Mouse (Mus musculus) telencephalon, adult 2 months (tissue): ENCODE measurements around the gene Cep83.
"Not testable (repeated sequence)": the region's sequence is repeated elsewhere in the genome, so short reads cannot be mapped to it uniquely, and the experiment has no call there.

ENCODE experiments used
- DNase-seq: peaks from one replicate; pipeline ENCODE4 v3.0.0-alpha.2; 2011; ENCODE audit warnings: low read depth, low spot score

Gene Cep83

DNA sequence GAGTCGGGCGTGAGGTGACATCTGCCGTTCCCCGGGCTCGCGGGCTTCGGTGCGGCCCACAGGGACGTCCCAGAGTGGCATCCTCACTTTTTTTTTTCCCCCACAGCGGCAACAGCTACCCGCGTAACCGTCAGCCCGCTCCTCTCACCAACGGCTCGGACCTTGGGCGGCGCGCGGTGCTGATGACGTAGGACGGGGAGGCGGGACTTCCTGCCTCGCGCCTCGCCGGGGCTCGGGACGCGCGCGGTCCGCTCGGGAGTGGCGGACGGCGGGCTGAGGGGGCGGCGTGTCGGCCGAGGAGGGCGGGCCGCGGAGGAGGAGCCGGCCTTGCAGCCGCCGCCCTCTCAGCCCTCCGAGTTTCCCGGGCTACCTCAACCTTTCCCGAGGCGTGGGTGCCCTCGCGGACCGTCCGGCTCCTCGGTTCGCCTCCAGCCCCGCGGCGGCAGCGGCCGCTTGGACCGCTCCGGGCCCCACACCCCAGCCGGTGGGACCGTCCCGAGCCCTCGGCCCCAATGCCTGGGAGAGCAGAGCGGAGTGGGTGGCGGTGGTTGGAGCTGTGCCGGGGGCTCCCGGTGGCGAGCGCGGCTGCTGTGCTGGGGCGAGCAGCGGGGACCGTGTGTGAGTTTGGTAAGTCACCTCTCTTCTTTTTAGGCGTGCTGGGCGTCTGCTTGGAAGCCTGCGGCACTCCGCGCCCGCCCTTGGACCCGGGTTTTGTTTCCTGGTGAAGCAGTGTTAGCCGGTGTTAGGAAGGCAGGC, at the start of gene Cep83:
Gene Cep83, plus strand, starts transcription at position 235 of the 756 bp plus-strand sequence.
- DNase-seq, result peak; percentile 73

DNA sequence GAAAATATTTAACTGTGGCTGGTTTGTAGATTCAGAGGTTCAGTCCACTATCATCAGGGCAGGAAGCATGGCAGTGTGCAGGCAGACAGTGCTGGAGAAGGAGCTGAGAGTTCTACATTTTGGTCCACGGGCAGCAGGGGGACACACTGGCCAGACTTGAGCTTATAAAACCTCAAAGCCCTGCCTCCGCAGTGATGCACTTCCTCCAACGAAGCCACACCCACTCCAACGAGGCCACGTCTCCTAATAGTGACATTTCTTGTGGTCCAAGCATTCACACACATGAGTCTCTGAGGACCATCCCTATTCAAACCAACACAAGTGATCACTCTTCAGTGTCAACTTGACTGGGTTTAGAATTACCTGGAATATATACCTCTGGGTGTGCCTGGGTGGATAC, 49.2 kb upstream of the Cep83 start:
- DNase-seq, result no peak

DNA sequence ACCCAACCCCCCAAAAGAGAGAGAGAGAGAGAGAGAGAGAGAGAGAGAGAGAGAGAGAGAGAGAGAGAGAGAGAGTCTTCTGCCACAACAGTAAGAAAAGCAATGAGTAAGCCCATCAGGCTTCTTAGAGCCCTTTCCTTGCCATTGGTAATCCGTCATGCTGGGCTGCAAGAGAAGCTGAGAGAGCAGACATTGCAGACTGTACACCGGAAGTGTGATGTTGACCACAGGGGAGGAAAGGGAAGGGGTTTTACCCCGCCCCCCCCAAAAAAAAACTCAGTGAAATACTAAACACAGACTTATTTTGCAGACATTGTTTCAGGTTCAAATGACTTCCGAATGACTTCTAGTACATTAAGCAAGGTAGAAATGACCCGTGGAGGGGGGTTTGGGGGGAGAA, 48.4 kb upstream of the Cep83 start:
- no peak for DNase-seq

DNA sequence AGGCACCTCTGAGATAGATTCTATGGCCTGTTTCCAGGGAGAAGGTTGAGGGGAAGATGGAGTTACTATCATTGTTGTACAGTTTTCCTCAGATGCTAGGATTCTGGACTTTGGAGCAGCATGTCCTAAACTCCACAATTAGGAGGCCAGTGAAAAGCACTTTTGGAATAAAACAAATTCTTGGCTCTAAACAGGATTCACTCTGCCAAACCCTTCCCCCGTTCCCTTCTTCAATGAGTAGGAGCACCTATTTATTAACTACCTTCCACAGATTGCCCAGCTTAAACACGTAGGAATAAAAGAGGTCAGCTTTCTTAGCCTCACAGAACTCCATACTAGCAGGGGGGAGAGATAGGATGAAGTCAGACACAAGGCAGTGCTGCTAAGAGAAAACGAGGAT, 24.4 kb upstream of the Cep83 start:
- no peak for DNase-seq

DNA sequence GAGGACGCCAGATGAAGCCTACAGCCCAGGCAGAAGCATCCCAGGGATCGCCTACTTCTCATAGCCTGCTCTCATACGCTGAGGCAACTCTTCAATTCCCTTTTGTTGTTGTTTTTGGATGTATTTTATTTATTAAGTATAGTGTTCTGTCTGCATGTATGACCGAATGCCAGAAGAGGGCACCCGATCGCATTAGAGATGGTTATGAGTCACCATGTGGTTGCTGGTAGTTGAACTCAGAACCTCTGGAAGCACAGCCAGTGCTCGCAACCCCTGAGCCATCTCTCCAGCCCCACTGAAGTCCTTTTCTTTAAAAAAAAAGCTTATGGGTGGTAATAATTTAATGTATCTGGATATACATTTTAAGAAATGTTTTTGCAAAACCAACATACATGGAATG, 24.0 kb upstream of the Cep83 start:
- DNase-seq, result no peak

DNA sequence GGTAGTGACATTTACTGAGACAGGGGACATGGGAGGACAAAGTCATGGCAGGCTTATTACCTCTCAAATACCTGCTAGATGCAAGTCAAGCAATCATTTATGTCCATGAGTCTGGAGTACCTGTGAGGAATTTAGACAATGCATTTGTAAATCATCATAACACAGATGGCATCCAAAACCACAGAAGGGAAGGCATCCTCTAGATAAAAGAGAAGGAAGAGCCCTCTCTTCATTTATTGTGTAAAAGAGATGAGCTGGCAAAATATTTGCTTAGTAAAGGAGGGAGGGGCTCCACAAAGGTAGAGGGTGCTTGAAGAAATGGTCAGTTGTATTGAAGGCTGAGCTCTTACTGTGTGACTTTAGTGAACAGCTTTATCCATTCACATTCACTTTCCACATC, 20.3 kb upstream of the Cep83 start:
- DNase-seq, result no peak

DNA sequence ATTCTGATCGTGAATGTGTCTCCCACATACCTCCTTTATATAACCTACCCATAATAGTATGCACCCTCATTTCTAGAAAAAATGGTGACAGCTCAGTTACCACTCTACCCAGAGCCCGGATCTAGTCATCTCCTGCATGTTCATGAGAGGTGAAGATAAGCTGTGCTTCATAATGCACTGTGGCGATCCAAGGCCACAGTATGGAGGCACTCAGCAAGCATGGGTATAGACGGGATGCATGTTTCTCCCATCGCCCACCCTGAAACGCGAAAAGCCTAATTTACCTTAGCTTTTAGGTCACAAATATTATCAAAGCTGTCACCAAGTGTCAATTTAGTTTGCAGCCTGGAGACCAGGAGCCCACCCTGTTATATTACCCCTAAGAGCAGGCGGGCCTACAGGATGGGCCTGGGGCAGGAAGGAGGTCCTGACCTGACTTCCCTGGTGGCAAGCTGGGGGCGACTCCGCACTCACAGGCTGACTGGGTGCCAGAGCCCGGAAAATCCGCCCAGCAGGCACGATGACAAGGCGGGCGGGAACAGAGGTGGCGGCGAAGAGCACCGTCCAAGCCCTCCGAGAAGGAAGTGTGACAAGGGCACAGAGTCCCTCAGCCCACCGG, 544 bp upstream of the Cep83 start:
- DNase-seq, result peak; percentile 50

DNA sequence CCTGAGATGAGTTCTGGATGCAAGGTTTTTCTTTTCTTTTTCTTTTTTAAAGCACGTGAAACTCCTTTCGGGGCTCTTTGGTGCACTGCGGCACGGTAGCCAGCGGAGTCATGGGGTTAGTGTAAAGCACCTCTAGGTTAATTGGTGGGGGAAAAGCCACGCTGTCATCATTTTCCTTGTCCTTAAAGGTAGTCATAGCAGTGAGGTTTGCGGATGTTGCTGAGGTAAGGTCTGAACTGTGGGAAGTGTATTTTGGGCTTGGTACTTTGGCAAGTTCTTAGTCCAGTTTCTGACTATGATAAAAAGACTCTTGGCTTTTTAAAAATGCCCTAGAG, 689 bp downstream of the Cep83 start:
- no peak for DNase-seq

DNA sequence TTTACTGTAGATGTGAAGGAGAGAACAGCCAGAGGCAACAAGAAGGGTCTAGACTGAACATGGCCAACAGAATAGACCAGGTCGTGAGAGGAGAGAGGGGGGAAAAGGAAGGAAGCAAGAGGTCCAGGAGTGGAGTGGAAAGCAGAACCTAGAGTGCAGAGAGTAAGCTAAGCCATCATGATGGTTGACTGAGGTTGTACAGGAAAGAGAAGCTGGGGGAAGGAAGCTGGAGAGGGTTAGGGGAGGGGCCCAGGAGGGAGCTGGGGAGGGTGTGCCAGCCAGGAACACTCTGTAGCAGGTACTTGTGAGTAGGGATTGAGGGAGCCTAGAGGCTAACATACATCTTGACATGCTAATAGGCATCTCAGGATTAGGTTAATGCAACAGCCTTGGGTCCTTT, 1.9 kb downstream of the Cep83 start:
- DNase-seq, result no peak

DNA sequence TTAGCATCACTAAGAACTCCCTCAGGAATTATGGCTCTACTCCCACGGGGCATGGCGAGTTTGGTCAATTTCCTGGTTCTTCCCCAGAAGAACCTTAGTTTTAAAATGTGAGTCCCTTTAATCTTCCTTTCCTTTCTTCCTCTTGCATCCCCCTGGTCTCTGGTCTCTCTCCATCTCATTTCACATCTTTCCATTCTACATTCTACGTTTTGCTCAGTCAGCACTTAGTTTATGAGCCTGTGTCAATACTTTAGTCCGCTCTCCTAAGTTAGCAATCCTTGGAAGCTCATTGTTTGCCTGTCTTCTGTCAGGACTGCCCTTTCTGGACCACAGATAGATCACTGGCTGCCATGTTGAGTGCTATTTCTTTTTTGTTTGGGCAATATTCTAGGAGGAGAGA, 3.7 kb downstream of the Cep83 start:
- no peak for DNase-seq

DNA sequence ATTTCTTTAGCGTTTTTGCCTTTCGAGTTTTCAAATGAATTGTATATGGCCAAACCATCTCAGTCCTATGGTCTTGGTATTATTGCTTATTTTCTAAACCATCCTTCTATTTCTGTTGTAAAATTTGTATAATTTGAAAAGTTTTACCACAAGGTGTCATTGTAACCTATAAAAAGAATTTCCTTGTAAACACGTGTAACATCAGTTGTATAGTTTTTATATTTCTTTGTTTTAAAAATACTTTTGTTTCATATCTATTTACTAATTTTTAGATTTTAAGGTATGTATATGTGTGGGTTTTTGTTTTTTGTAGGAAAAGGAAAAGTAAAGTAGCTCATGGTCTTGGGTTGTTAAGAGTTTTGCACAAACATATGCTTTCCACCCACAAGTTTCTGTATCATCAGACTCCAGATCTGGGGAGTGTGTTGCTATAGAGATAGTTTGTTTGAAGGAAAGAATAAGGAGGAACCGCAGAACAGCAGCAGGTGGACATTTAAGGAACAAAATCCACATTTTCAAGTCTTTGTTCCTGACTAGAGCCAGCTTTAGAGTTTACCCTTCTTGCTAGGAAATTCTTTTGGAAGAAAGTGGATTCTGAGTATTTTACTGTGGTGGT, 17.3 kb downstream of the Cep83 start:
- peak; percentile 58 for DNase-seq

DNA sequence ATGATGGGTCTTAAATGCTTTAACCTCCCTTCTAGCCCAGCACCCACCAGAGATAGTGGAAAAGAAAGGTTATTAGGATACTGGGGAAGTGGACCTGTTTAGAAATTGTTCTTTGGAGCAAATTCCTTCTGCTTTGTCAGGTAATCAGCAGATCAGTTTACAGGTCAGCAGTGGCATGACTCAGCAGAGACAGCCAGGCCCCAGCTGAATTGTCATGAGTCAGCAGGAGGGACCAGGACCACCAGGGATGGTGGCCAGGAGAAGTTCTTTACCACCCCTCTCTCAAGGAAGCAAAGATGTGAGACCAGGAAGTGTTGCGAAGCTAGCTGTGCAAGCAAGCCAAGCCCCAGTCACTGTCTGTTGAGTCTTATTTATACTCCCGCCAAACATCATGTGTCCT, 18.2 kb downstream of the Cep83 start:
- no peak for DNase-seq

DNA sequence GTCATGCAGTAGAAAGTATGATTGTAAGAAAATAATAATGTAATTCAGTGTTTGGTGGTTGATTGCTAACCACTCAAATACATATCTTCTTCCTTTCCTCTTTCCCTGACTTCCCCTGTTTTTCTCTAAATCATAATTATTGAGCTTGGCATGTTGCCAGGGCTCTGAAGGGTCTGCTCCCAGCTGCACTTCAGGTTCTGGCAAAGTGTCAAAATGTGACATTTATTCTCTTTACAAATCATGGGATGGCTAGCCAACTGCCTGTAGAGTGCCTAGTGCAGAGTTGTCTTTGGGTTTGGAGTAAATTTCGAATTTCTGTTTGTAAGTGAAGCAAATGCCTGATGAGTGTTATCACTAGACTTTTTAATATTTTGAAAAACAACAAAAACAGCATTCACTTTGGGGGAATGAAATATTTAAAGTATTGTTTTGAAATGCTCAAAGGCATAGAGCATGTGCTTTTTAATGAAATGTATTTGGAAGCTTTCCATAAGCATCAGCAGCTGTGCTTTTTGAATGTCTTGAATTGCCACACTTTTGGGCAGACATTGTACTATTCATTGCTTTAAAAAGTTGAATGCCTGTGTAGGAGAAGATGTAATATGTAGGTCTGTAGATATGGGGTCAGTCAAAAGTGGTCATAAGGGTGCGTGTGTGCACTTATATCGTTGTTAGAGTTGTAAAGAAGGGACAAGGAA, 21.3 kb downstream of the Cep83 start:
- no peak for DNase-seq

DNA sequence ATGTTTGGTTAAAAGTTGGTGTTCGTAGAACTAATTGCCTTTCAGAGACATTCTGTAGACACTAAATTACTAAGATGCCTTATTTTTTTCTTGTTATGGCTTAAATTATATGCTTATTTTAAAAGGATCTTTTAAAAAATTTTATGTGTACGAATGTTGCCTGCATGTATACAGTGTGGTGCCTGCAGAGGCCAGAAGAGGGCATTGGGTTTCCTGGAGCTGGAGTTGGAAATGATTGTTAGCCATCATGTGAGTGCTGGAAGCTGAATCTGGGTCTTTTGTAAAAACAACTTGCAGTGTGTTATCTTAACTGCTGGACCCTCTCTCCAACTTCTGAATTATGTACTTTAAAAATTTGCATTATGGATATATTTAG, 21.9 kb downstream of the Cep83 start:
- DNase-seq, result no peak

DNA sequence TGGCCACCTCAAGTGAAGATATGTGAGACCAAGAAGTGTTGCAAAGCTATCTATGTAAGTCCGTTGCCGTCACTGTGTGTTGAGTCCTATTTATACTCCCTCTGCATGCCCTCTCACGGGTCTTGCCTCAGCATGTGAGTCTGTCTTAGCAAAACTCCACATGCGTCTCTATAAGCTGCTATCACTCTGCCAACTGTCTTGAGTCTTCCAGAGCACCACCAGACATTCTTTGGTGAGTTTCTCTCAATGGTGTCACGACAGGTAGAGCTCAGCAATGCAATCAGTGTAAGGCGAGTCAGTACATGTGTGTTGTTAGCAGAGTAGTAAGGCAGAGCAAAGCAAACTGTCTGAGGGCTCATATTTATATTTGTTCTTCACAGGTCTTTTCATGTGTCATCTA, 31.8 kb downstream of the Cep83 start:
- DNase-seq, result no peak

DNA sequence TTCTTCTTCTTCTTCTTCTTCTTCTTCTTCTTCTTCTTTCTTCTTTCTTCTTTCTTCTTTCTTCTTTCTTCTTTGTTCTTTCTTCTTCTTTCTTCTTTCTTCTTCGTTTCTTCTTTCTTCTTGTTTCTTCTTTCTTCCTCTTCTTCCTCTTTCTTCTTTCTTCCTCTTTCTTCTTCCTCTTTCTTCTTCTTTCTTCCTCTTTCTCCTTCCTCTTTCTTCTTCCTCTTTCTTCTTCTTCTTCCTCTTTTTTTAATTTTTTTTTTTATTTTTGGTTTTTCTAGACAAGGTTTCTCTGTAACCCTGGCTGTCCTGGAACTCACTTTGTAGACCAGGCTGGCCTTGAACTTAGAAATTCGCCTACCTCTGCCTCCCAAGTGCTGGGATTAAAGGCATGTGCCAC, 39.6 kb downstream of the Cep83 start:
- DNase-seq, result not testable (repeated sequence)

DNA sequence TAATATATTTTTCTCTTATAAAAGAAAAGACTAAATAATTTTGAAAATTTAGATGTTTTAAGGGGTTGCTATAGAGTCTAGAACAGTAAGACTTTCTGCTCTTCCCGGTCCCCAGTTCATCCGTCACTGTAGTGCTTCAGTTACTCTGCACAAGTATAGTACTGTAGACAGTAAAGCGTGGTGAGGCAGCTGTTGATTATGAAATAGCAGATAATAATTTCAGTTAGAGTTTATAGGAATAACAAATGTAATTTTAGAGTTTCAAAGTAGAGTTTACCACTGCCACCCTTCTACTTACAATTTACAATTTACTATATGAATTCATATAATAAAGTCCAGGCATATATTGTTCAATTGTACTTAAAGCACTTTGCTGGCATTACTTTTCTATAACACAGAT, 42.0 kb downstream of the Cep83 start:
- DNase-seq, result no peak

DNA sequence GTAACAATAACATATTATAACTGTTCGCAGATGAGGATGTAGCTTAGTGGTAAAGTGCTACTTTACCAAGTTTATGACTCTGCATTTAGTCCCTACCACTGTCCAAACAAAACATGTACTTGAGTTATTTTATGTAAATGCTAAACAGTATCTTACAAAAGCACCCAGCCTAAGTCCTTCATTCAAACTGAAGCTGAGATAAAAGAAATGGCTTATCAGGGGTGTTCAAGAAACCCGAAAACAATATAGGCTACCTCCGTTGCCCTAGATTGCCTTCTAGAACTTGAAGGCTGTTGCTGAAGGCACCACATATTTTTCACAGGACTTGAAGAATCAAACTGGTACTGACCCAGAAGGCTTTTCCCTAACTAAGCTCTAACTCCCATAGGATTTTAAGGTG, 46.4 kb downstream of the Cep83 start:
- no peak for DNase-seq

DNA sequence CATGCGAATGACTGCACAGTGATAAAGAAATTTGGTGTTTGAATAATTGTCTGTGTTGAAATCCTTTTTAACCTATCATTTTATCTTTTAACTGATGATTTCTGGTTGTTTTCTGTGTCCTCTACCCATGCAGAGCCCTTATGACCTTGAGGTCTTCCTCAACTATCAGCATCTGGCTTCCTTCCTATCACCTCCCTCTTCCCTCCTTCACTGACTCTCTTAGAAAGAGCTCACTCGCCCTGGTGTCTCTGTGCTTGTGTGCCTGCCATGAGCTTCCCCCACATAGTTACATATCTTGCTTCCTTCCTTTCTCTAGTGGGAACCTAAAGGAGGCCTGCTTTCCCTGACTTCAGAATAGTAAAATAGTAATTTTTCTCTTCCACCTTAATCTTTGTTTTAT, 51.8 kb downstream of the Cep83 start:
- DNase-seq, result no peak

DNA sequence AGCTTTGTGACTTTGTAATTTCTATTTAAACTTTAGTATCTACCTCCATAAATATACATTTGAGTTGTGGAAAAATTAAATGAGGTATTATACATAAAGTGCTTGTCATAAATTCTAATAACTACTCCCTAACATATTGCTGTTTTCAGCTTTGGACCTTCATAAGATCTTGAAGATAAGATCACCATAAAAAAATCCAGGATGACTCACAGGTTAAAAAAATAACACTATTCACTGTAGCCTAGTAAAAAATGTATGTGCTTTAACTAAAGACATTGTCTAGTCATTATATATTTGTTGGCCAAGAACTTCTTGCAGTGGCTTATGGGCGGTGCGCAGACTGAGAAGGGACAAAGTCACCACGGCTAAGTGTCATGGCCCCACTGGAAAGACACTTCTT, 53.0 kb downstream of the Cep83 start:
- DNase-seq, result no peak

DNA sequence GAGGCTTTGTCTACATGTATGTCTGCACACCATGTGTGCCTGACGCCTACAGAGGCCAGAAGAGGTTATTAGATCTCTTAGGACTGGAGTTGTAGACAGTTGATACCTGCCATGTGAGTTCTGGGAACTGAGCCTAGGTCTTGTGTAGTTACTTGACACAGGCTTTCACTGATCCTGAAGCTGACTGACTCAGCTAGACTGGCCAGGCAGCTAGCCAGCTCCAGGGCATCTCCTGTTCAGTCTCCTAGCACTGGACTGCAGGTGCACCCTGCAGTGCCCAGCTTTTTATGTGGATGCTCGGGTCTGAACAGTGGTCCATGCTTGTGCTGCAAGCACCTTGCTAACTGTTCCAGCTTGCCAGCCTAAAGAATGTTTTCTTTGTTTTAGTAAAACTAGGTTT, 58.6 kb downstream of the Cep83 start:
- DNase-seq, result no peak

DNA sequence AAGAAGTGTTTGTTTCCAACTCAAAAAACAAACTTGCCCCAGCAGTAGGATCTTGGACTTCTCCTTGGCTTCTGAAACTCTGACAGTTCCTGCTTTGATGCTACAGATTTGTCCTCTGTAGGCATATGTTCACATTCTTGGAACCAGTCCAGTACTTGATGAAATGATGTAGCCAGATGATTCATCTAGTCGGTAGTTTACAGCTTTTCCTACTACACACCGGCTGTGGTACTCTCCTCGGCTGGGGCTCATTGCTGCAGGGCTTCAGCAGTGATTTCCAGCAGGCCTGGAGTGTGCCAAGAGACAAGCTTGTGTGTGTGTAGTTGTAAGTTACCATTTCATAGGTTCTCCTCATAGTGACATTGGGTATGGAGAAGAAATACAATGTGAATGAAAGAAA, 83.0 kb downstream of the Cep83 start:
- peak; percentile 73 for DNase-seq

DNA sequence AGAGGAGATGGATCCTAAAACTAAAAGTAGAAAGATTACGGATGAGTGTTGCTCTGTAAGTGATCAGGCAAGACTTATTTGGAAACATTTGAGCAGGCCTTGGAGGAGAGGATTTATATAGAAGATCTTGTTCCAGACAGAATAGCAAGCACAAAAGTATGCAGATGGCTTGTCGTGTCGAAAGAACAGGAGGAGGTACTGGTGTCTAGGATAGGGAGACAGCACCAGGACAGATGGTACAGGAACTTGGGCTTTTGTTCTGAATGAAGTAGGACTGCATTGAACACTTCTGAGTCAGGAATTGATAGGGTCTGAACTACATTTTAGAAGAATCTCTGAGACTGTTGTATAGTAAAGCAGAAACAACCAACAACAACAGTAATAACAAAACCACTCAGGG, 89.1 kb downstream of the Cep83 start:
- DNase-seq, result peak; percentile 82
